Mouse (Mus musculus): ENCODE data around the gene Lamp2.
"Not testable (repeated sequence)": the region's sequence is repeated elsewhere in the genome, so short reads cannot be mapped to it uniquely, and the experiment has no call there.

The Lamp2 gene

GRCm38 (mm10) chrX:38426043-38426442 lies 30.2 kb downstream of the Lamp2 start:
- no peak for DNase-seq

DNA sequence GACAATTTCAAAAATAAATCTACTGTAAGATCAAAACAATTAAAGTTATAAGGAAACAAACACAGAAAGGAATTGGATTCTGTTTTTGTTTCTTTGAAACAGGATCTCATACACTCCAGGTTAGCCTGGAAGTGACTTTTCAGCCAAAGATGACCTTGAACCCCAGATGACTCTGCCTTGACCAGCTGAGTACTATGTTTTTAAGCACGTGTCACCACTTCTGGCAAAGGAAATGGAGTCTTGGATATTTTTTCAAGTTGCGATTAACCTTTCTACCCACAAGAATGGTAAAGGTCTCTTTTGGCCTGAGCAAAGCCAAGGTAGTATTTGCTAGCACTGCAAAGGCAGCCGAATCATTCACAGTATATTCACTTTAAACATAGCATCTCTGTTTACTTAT lies 33.2 kb downstream of the Lamp2 start:
- no peak for DNase-seq

- no peak for DNase-seq
Measured at GRCm38 (mm10) chrX:38422396-38422795, 33.9 kb downstream of the Lamp2 start.

- no peak for DNase-seq
Measured at GRCm38 (mm10) chrX:38403879-38404278, 52.4 kb downstream of the Lamp2 start.

GRCm38 (mm10) chrX:38402981-38403380 lies 53.3 kb downstream of the Lamp2 start:
- no peak for DNase-seq

- DNase-seq = peak; percentile 28 to 55
Measured at GRCm38 (mm10) chrX:38402004-38402403, 54.2 kb downstream of the Lamp2 start.

DNA sequence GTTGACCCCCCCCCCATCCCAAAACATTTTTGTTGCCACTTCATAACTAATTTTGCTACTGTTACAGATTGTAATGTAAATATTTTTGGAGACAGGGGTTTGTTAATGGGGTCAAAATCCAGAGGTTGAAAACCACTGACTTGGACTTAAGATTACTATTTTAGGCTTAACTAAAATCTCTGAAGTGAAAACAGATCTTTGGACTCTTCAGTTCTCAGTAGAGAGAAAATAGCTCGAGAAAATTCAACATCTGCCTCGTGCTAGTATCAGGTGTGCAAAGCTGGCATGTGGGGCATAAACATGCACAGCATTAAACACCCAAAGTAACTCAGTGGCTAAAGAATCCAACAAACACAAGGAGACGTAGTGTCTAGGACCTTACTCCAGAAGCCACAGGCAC lies 55.6 kb downstream of the Lamp2 start:
- no peak for DNase-seq

- DNase-seq = no peak
Measured at GRCm38 (mm10) chrX:38399671-38400070, 56.6 kb downstream of the Lamp2 start.

- DNase-seq = not testable (repeated sequence)
Measured at GRCm38 (mm10) chrX:38373169-38373568, 83.1 kb downstream of the Lamp2 start.

DNA sequence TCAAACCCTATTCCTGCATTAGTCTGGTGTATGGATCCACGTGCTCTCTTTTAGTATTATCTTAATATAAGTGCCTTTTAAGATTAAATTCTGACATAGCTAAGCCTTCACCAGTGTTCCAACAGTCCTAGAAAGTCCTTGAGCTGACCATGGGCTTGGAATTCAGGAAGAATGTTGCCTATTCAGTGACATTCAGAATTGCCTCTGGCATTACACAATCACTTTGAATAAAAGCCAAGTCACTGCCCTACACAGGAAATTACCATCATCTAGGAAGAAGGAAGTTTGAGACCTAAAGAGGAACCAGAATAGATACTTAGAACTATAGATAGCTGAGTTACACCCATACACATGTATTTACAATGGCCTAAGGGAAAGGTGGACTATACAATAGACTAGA lies 91.6 kb downstream of the Lamp2 start:
- peak in 1 of 2 experiments; percentile 31 for DNase-seq

DNA sequence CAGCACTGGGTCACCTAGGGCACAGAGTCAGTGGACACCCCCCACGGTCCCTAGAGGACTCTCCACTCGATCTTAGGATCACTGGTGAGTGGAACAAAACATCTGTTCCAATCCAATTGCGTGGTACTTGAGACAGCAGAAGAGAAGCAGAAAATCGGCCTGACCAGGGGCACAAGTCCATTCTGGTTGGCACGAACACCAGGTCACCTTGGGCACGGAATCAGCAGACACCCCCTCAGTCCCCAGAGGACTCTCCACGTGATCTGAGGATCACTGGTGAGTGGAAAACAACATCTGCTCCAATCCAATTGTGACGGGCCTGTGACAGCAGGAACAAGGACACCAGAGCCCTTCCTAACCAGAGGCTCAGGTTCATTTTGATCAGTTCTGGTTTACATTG lies 94.2 kb downstream of the Lamp2 start:
- DNase-seq = no peak

Measured in lung, adult 18-20 months (tissue).